Mouse (Mus musculus): ENCODE measurements around the gene Calu. TPM values are rescaled to one million over a fixed set of nuclear protein-coding genes. Genes with fewer than 3 reads are reported as not detected.
"Not testable (repeated sequence)": the region's sequence is repeated elsewhere in the genome, so short reads cannot be mapped to it uniquely, and the experiment has no call there.

Calu gene
- total RNA-seq, 2 experiments from 2014 or later, result 100 to 101 TPM

DNA sequence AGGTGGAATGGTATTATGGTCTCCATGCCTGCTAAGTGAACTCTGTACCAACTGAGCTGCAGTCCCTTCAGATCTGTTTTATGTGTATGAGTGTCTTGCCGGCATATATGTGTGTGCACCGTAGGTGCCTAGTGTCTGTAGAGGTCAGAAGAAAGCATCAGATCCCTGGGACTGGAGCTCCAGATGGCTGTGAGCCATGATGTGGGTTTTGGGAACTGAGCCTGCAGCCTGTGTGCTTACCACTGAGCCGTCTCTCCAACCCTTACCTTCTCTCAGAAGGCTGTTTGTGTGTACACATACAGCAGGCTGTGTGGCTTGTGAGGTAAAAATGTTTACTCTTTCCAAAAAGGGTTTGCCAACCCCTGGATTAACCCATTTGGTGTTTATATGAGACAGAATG is 11.5 kb downstream of the Calu start:
- intact Hi-C loops (cut with DNase I), result no loop called here
- DNase-seq (ENCODE audit: extremely low spot score in 1 of 2, low spot score in 2 of 2), result no peak

DNA sequence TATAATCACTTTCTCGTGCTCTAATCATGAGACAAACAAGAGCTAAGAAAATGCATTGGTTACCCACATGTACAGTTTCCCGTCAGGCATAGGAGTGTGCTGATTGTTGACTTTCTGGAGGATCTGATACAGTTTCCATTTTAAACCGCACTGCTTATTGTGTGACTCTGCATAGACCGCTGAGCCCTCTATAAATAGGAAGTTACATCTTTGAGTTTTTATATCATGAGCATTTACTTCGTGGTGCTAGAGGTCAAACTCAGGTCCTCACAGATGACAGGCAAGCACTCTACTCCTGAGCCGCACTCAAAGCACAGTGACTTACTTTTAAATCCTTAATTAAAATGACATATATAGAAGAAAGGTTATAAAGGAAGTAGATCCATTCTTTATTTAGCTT is 12.3 kb downstream of the Calu start:
- DNase-seq (ENCODE audit: extremely low spot score in 1 of 2, low spot score in 2 of 2), result no peak
- intact Hi-C loops (cut with DNase I), result no loop called here

DNA sequence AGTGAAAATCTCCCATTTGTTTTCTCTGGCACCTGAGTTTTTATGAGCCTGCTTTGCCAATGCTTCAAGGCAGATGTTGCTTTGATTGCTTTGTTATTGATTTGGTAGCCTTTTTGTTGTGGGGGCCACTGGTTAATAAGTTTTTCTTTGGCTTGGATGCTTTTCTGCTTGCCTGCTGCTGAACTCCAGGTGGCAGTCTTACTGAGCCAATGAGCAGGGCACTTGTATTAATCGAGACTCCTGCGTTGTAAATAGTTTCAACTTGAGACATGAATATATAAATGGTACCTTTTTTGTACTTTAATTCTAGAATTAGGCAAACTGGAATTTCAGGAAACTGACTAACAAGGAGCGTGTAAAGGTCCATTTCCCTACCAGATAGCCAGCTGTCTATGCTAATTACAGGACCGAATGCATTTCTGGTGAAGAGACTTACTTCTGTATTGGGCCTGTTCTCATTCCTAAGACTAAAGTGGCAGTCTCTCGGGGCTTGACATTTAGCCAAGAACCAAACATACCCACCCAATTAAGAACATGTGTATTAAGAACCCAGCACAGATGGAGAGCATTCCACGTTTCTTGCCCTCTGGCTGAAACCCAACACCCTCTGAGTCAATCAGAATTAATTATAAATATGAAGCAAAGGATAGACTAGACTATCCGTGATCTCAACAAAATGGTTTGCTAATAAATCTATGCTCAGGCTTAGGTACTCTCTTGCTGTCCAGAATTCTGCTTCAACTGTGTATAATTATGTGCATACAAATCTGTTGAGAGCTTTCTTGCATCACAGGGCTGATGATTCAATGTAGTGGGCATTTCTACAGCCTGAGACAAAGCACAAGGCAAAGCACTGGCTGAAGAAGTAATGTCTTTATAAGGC is 14.6 kb downstream of the Calu start:
- intact Hi-C loops (cut with DNase I), result no loop called here
- DNase-seq (ENCODE audit: extremely low spot score in 1 of 2, low spot score in 2 of 2), result no peak

DNA sequence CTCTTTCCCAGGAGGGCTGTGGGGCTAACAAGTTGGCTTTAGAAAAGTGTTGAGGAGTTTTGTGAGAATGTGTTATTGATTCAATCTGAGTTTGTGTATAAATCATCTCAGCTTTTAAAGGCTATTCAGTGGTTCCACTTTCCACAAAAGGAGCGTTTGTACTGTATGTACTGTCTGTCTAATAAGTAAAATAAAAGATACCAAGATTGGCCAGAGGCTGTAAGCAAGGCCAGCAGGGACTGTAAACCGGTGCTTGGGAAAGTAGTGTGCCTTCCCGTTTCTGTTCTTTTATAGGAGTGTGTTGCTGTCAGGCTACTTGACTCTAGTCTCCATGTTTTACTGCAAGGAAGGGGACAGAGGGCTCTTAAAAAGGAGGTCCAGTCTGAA is 15.3 kb downstream of the Calu start:
- DNase-seq (ENCODE audit: extremely low spot score in 1 of 2, low spot score in 2 of 2), result no peak
- intact Hi-C loops (cut with DNase I), result no loop called here

DNA sequence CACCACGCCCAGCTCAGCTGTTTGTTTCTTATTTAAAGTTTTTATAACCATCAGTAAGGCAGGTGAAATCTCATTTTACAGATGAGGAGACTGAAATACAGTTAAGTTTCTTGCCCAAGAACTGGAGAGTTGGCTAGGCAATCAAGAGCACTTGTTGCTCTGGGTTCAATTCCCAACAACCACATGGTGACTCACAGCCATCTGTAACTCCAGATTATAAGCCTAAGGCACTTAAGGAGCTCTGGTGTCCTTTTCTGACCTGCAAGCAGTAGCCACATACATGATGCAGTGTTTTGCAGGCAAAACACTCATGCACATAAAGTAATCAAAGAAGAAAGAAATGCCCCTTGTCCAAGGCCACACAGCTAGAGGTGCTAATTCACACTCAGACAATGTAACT is 17.4 kb downstream of the Calu start:
- DNase-seq (ENCODE audit: extremely low spot score in 1 of 2, low spot score in 2 of 2), result no peak
- intact Hi-C loops (cut with DNase I), result no loop called here

DNA sequence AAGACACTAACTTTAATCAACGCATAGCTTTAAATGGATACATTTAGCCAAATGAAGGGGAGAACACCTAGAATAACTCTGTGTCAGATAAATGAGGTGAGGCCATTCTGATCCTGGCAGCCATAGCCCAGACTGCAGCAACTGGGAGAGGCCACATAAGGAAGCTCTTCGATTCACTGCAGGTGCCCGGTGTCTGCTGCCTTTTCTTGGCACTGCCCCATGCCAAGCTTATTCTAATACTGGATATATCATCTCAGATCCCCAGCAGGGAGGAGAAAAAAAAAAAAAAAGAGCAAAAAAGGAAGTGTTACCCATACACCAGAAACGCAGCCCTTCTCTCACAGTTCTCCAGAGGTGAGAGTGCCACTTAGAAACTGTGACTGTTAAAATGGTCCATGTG is 29.5 kb downstream of the Calu start:
- intact Hi-C loops (cut with DNase I), result no loop called here
- DNase-seq (ENCODE audit: extremely low spot score in 1 of 2, low spot score in 2 of 2), result no peak

DNA sequence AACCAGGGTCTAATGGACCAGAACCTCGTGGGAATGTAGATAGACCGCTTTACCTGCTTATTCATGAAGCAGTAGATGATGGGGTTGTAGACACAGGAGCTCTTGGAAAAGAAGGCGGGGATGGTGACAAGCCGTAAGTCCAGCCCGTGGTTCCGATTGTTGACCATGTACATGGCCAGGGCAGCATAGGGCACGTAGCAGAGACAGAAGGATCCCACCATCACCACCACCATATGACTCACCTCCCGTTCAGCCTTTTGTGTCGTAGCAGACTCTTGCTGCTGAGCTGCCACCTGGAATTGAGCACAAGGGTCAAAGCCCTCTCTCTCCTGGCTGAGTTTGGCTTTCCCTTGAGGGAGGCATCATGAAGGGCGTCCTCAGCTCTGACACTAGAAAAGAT is 30.8 kb downstream of the Calu start:
- no peak for DNase-seq (ENCODE audit: extremely low spot score in 1 of 2, low spot score in 2 of 2)
- intact Hi-C loops (cut with DNase I), result no loop called here

DNA sequence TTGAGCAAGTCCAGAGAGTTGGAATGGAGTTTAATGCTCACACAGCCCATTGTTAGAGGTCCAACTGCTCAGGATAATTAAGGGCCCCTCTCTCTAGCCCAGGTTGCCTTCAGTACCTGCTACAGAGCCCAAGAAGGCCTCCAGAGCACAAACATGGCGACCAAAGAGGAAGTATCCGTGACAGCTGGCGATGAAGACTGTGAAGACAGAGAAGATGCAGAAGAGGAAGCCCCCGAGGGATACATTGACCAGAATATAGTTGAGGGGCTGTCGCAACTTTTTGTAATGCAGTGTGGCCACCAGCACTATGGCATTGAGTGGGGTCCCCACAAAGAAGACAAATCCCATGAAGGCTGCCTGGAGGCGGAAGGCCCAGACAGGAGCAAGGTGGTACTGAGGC is 32.1 kb downstream of the Calu start:
- intact Hi-C loops (cut with DNase I), result no loop called here
- DNase-seq (ENCODE audit: extremely low spot score in 1 of 2, low spot score in 2 of 2), result no peak

DNA sequence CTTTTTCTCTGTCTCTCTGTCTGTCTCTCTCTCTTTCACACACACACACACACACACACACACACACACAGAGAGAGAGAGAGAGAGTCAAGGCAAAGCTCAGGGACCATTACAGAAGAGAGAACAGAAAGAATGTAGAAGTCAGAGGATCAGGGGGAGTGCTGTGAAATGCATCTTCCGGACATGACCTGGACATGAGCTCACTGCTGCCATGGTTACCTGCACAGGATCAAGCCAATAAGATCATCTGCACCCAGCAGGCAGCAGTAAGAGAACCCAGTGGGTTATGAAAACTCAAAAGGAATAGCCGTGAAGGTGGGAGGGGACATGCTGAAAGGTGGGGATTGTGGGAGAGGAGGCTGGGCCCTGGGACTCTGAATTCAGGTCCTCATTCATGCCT is 34.6 kb downstream of the Calu start:
- intact Hi-C loops (cut with DNase I), result no loop called here
- DNase-seq (ENCODE audit: extremely low spot score in 1 of 2, low spot score in 2 of 2), result no peak

DNA sequence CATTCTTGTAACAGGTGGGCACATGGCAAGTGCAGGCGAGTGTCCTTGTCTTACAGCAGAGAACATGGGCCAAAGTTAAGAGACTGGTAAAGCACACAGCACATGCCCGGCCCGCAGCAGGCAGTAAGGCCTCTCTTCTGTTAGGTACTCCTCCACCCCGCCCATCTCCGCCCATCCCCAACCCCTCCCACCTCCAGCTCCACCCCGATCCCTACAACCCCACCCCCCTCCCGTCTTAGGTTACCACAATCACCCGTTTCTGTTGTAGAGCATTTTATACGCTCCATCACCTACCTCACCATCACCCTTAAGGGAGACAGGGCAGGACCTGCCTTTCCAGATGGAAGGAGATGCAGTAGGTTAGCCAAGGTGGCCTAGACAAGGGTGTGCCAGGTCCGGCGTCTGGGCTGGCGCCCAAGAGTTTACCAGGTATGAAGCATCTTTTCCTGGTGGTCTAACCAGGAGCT is 40.2 kb downstream of the Calu start, which contains the start of gene Opn1sw:
TSS of gene Opn1sw (minus strand) at position 417 of the 467 bp plus-strand sequence.
- intact Hi-C loops (cut with DNase I), result no loop called here
- no peak for DNase-seq (ENCODE audit: extremely low spot score in 1 of 2, low spot score in 2 of 2)

DNA sequence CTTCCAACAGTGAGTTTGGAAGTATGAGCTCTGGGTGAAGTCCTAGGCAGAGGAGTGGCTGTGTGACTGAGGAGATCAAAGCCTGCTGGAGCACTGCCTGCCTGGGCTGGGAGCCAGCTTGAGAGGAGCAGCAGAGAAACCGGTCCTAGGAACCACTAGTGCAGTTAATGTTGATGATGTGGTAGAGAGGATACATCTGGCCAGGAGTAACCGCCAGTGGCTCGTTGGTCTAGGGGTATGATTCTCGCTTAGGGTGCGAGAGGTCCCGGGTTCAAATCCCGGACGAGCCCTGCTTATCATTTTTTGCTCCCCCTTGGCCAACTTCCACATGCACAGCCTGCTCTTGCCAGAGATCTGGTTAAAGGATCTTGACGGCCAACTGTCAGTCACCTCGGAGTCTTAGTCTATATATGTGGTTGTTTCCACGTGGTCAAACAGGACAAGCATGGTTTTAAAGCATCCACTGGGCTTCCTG is 40.8 kb downstream of the Calu start:
- peak; percentile 82 to 92 for DNase-seq (ENCODE audit: extremely low spot score in 1 of 2, low spot score in 2 of 2)
- intact Hi-C loops (cut with DNase I), result no loop called here

DNA sequence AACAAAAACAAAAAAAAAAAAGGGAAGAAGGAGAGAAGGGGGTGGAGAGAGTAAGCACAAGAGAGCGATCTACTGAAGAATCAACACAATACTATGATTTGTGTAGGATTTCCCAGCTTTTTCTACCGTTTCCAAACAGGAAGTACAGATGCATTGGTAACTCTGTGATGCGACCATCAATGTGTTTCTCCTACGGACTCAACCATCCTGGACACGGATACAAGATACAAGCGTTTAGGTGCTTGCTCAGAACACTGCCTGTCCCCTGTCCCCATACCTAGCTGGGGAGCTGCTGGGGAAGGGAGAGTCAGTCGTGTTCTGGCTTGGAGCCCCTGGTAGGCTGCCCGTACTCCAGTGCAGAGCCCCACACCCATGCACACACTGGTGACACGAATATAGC is 41.6 kb downstream of the Calu start:
- DNase-seq (ENCODE audit: extremely low spot score in 1 of 2, low spot score in 2 of 2), result no peak
- intact Hi-C loops (cut with DNase I), result no loop called here

DNA sequence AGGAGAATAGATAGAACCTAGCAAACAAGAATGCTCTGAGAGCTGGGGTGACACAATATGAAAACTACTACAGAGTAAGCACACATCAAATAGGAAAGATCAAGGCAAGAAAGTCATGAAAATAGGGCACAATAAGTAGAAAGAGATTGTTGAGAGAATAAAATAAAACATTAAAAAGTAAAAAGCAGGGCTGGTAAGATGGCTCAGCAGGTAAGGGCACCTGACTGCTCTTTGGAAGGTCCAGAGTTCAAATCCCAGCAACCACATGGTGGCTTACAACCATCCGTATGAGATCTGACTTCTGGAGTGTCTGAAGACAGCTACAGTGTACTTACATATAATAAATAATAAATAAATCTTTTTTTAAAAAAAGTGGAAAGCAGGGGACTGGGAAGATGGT is 42.6 kb downstream of the Calu start:
- intact Hi-C loops (cut with DNase I); DNase-seq (ENCODE audit: extremely low spot score in 1 of 2, low spot score in 2 of 2): not testable (repeated sequence)

DNA sequence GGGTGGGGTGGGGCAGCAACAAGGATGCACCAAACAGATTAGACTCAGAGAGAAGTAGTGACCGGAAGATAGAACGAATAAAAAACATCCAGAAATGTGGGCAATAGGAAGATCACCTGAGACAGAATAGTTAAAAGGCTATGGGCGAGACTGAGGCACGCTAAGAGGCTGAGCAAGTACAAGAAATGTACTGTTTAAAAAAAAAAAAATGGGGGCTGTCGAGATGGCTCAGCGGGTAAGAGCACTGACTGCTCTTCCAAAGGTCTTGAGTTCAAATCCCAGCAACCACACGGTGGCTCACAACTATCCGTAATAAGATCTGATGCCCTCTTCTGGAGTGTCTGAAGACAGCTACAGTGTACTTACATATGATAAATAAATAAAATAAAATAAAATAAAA is 43.4 kb downstream of the Calu start:
- DNase-seq (ENCODE audit: extremely low spot score in 1 of 2, low spot score in 2 of 2); intact Hi-C loops (cut with DNase I): not testable (repeated sequence)

DNA sequence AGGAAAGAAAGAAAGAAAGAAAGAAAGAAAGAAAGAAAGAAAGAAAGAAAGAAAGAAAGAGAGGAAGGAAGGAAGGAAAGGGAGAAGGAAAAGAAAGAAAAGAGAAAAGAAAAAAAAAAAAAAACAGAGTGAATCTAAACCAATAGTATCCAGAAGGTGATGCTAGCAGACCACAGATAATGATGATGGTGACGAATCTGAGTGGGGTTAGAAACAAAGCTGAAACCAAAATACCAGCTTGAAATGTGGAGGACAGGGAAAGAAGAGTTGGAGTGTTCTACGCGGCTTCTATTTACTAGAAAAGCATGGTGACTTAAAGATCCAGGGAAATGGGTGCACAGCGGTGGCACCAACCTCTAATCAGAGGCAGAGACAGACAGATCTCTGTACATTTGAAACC is 43.9 kb downstream of the Calu start:
- intact Hi-C loops (cut with DNase I), result no loop called here

DNA sequence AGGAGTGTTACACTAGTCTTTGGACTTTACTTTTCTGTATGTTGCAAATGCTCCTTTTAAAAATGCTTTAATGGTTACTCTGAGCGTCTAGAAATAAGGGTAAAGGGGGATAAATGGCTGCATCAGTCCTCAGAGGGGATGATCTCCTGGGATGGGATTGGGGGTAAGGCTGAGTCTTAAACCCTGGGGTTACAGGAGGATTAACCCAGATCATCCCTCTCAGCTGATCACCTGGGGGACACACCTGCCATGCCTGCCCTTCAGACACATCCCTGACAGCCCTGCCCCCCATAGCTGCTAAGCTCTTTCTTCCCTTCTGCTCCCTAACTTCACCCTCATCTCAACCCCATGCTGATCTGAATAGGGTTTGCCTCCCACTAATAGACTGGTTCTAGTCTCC is 46.4 kb downstream of the Calu start:
- intact Hi-C loops (cut with DNase I), result no loop called here
- no peak for DNase-seq (ENCODE audit: extremely low spot score in 1 of 2, low spot score in 2 of 2)

More for the DNA sequence above, 43.9 kb downstream of the Calu start:
- no peak for DNase-seq (ENCODE audit: extremely low spot score in 1 of 2, low spot score in 2 of 2)

DNA sequence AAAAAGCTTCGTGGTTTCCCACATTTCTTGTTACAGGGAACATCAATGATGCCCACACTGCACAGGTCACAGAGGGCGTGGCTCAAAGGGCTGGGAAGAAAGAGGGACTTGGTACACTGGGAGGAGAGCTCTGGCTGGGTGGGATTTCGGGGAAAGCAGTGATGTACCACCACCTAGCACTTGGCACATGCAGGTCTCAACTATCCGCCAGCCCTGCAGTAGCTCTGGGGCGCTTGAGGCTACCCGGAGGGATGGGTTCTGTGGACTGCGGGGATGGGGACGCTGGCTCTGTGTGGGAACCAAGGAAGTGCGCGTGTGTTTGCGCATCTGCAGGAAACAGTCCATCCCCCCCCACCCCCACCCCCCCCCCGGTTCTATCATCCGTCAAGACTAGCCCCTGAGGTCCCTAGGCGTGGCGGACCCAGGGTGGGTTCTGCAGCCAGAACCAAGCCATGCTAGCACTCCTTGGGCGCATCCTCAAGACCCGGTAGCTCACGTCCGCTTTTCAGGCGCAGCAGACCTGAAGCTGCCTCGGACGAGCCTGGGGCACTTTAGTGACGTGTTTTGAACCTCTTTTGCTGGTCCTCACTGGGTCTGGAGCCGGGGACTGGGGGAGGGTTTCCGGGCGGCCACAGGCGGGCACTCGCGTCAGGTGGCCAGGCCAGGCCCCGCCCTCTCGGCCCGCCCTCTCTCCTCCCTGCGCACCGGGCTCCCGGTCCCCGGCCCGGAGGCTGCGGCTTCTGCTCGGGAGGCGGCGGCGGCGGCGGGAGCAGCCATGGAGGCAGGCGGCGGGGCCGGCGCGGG is 48.2 kb downstream of the Calu start, which contains the start of gene Ccdc136:
TSS of gene Ccdc136 (plus strand) at position 400 of the 804 bp plus-strand sequence.
- intact Hi-C loops (cut with DNase I), result no loop called here
- DNase-seq (ENCODE audit: extremely low spot score in 1 of 2, low spot score in 2 of 2), result peak; percentile 58 to 87

DNA sequence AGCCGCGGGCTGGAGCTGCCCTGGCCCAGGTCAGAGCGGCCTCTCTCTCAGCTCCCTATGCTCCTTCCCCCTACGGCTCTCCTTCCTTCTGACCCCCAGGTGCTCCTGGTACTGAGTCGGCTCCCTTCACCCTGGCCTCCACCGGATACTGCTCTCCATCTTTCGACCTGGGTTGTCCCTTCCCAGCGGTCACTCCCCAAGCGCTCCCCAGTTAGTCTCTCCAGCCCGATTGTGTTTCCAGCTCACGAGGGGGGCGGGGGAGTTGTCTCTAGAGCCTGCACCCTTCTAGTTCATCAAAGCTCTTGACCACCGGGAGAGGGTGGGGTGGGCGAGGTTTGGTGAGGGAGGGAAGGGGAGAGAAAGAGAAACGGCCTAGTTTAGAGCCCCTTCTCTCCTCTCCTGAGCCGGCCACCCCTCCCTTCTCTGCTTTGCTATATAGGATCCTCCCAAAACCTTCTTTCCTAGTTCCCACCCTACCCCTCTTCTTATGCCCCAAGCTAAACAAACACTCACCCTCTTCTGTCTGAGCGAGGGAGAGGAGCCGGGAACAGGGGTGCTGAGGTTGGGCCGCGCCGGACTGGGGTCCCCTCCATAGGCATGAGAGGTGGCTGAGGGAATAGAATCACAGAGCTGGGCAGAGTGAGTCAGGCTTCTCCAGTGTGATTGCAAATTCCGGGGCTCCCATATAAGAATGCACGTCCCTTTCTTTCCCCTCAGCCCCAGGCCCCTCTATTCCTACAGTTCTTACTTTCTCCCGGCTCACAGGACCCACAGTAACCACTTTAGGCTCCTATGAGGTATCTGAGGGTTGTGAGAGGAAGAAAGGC is 49.1 kb downstream of the Calu start:
- intact Hi-C loops (cut with DNase I), result no loop called here
- peak in 1 of 2 experiments; percentile 61 for DNase-seq (ENCODE audit: extremely low spot score in 1 of 2, low spot score in 2 of 2)

DNA sequence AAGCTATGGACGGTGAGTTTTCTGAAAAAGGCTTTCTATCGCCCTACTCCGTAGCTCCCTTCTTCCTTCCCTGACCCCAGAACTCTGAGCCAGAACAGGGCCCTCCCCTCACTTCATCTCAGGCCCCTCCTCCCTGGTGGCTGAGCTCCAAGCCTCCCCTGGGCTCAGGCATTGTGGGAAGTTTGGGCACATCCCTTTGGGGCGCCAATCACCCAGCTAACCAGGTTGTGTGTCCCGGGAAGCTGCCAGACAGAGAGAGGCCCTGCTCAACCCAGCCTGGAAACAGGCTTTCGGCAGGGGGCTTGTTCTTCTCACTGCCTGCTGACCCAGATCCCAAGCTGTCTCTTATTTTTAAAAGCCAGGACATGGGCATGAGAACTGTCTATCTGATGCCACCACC is 49.7 kb downstream of the Calu start:
- peak; percentile 55 to 69 for DNase-seq (ENCODE audit: extremely low spot score in 1 of 2, low spot score in 2 of 2)
- intact Hi-C loops (cut with DNase I), result no loop called here
